Mouse (Mus musculus) olfactory bulb, adult 2 months (tissue): ENCODE measurements around the gene Drosha.

ENCODE experiments used
- CTCF ChIP-seq: fragments of 200-500 bp; IDR thresholded peaks from 2 replicates; pipeline ENCODE4 v1.5.1; 2012; ENCODE audit warnings: low read depth, mild to moderate bottlenecking, low read length, moderate library complexity; ENCODE audit not compliant: insufficient read depth
- POLR2A ChIP-seq: fragments of 200-500 bp; IDR thresholded peaks from 2 replicates; pipeline ENCODE4 v1.6.1; 2012; ENCODE audit warnings: mild to moderate bottlenecking, low read depth, low read length, moderate library complexity; ENCODE audit not compliant: insufficient read depth

DNA sequence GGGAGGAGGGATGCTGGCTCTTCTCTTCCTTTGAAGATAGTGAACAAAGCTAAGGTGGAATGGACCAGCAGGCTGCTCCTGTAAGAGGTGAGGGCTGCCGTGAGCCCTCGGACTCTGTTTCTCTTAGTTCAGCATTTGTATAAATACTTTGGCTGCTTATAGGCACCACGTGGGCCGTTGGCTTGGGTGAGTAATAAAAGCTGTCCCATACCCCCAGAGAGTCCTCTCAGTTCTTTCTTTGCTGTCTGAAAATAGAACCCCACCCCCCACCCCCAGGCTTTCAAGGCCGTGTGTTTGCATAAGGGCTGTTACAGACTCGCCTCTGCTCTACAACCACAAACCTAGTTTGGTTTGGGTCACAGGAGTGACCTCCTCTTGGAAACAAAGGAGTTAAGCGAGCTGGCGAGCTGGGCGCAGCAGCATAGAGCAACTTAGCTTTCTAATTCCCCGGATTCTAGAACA is 35.2 kb upstream of the Drosha start:
- TF ChIP-seq POLR2A, result no peak
- no peak for TF ChIP-seq CTCF
